Mouse (Mus musculus) heart, embryonic 13.5 days (tissue): ENCODE measurements around the gene Trim47. TPM values are rescaled to one million over a fixed set of nuclear protein-coding genes. Genes with fewer than 3 reads are reported as not detected.
A peak's percentile ranks its signal among the peaks of the same experiment; 100 is the strongest.
"Not testable (repeated sequence)": the region's sequence is repeated elsewhere in the genome, so short reads cannot be mapped to it uniquely, and the experiment has no call there.

Experiments
- ATAC-seq: fragments of 200-750 bp; cut with Nextera tagmentation; 2 replicates; pipeline ENCODE4 v1.8.0; 2017; ENCODE audit warnings: moderate TSS enrichment; ENCODE audit not compliant: insufficient number of reproducible peaks, low FRiP score, low TSS enrichment; ENCODE audit errors: extremely low read depth
- H3K27ac ChIP-seq: fragments of 300-500 bp; sonication (generic); replicated peaks from 2 replicates; pipeline ENCODE4 v1.5.1; 2015; ENCODE audit warnings: moderate library complexity, mild to moderate bottlenecking, inconsistent platforms
- H3K27me3 ChIP-seq: fragments of 300-500 bp; sonication (generic); replicated peaks from 2 replicates; pipeline ENCODE4 v1.6.1; 2015; ENCODE audit warnings: mild to moderate bottlenecking, inconsistent platforms
- H3K36me3 ChIP-seq: fragments of 300-500 bp; sonication (generic); 2 replicates; pipeline ENCODE4 v1.6.1; 2015; ENCODE audit warnings: mild to moderate bottlenecking, inconsistent platforms
- H3K4me1 ChIP-seq: fragments of 300-500 bp; sonication (generic); 2 replicates; pipeline ENCODE4 v1.6.1; 2015; ENCODE audit warnings: inconsistent platforms
- H3K4me2 ChIP-seq: fragments of 300-500 bp; sonication (generic); 2 replicates; pipeline ENCODE4 v1.6.1; 2015; ENCODE audit warnings: inconsistent platforms, mild to moderate bottlenecking, moderate library complexity
- H3K4me3 ChIP-seq: fragments of 300-500 bp; sonication (generic); 2 replicates; pipeline ENCODE4 v1.5.1; 2015; ENCODE audit warnings: moderate library complexity, mild to moderate bottlenecking, inconsistent platforms
- H3K9ac ChIP-seq: fragments of 300-500 bp; sonication (generic); 2 replicates; pipeline ENCODE4 v1.6.1; 2015; ENCODE audit warnings: inconsistent platforms, mild to moderate bottlenecking, moderate library complexity
- H3K9me3 ChIP-seq: fragments of 300-500 bp; sonication (generic); 2 replicates; pipeline ENCODE4 v1.6.1; 2016; ENCODE audit warnings: inconsistent platforms
- WGBS: fragments of 180-500 bp; shearing (Covaris S2); methylation state at CpG from one replicate; pipeline ENCODE4 v1.1.7; 2015; ENCODE audit warnings: mixed read lengths; 5-methylcytosine and 5-hydroxymethylcytosine counted together
- polyA plus RNA-seq: library from polyadenylated mRNA; unstranded; fragments of >200 nt; fragmentation: Nextera tagmentation; extraction: Ambion mirVana; gene quantifications from 2 replicates; pipeline ENCODE4 v1.2.1, GENCODE M21; 2015

The Trim47 gene
- polyA plus RNA-seq, 1 experiment from 2014 or later: 46.1 TPM

DNA sequence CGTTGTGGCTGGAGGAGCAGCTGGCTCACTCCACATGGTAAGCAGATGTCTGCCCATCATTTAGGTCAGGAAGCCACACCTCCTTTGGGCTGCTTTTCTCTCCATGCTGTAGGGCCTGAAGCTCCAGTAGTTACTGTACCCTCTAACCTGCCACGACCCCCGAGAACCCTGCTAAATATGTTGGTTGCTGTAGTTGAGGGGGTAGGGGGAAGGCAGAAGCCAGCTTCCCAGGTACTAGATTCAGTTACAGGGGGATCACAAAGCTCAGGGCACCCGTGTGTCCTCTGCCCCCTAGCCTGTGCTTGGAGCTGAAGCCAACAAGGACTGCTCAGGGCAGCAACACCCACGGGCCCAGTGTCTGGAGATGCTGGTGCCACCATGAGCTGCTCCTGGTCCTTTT, 6.5 kb upstream of the Trim47 start:
- Histone ChIP-seq H3K4me2 (no peak overlapping the region), H3K27ac (no peak overlapping the region), H3K27me3 (no peaks in the 10 kb centered on the region), H3K9ac (peak overlapping the region; percentile 33; the same call in 1 of the 2 replicates), H3K4me1 (peaks cover 32% of the 10 kb centered on the region), H3K4me3 (no peak overlapping the region), H3K36me3 (peaks cover 51% of the 10 kb centered on the region), H3K9me3 (no peaks in the 10 kb centered on the region)
- WGBS: 70% methylated on average over 5 of the region's 5 CpGs
- no peak for ATAC-seq

DNA sequence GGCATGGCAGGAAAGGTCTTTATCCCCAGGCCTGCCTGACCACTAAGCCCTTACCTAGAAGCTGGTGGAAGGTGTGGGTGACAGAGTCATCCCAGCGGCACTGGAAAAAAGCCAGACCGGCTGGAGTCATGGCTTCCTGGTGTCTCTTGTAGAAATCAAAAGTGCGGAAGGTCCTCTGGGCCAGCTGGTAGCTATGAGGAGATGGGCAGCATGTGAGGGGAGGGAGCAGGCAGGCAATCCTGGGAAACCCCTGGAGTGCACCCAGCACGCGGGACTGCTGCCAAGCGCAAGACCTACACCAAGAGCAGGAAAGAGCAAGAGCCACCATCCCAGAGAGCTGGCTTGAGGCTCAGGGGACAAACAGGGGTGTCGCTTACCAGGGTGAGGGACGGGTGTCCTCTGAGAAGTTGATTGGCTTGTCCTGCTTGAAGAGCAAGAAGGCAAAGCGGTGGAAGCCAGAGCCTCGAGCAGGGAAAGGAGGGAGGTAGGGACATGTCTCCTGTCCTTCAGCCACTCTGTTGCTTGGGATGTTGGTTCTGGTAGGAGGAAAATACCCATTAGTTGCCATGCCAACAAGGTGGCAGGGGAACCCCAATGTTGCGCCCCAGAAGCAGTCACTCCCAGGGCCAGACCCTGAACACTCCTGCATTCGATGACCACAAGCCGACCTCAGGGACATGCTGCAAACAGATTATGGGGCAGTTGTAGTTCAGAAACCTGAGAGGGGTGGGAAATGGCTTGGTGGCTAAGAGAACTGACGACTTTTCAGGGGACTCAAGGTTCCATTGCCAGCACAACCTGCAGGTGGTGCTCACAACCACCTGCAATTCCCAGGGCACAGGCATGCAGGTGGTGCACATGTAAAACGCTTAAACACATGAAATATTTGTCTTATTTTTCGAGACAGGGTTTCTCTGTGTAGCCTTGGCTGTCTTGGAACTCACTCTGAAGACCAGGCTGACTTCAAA, 5.6 kb upstream of the Trim47 start:
- Histone ChIP-seq H3K4me2 (no peak overlapping the region), H3K4me1 (peaks cover 32% of the 10 kb centered on the region), H3K4me3 (no peak overlapping the region), H3K9me3 (no peaks in the 10 kb centered on the region), H3K36me3 (peaks cover 51% of the 10 kb centered on the region), H3K27ac (no peak overlapping the region), H3K27me3 (no peaks in the 10 kb centered on the region), H3K9ac (no peak overlapping the region)
- WGBS: 81% methylated on average over 16 of the region's 16 CpGs
- no peak for ATAC-seq

DNA sequence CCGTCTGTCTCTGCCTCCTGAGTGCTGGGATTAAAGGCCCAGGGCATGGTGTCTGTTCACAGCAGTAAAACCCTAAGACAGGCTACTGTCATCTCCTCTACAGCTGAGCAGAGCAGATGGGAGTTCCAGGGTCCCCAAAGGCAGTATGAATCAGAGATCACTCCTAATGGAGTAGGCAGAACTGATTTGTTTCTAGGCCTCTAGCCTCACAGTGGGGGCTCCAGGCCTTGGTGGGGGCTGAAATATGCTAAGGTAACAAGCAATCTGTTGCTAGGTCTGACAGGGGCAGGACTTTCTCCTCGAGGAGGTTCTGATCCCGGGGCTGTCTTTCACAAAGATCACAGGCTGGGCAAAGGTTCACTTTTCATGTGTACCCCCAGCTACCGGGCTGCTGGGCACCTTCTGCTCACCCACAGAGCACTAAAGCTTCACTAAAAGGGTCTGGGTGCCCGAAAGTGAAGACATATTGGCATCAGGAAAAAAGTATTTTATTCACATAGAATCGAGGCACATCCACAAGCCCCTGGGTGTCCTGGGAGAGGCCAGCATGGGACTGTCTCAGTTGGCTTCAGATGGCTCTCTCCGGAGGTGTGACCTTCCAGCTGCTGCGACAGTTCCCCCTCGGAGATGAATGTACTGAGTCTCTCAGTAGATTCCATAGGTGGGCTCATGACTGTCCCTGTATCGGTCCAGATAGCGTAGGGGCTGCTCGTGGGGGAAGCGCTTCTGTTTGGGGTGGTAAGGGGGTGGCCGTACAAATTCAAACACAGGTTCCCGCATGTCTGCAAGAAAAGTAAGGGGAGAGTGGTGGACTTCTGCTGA, 4.5 kb upstream of the Trim47 start:
- Histone ChIP-seq H3K36me3 (peaks cover 57% of the 10 kb centered on the region), H3K4me1 (peaks cover 38% of the 10 kb centered on the region), H3K4me2 (peak overlapping the region; percentile 79), H3K27ac (peak overlapping the region; percentile 96), H3K27me3 (no peaks in the 10 kb centered on the region), H3K9ac (peak overlapping the region; percentile 90), H3K9me3 (no peaks in the 10 kb centered on the region), H3K4me3 (peak overlapping the region; percentile 73)
- 77% methylated on average over 15 of the region's 15 CpGs for WGBS
- ATAC-seq: no peak

DNA sequence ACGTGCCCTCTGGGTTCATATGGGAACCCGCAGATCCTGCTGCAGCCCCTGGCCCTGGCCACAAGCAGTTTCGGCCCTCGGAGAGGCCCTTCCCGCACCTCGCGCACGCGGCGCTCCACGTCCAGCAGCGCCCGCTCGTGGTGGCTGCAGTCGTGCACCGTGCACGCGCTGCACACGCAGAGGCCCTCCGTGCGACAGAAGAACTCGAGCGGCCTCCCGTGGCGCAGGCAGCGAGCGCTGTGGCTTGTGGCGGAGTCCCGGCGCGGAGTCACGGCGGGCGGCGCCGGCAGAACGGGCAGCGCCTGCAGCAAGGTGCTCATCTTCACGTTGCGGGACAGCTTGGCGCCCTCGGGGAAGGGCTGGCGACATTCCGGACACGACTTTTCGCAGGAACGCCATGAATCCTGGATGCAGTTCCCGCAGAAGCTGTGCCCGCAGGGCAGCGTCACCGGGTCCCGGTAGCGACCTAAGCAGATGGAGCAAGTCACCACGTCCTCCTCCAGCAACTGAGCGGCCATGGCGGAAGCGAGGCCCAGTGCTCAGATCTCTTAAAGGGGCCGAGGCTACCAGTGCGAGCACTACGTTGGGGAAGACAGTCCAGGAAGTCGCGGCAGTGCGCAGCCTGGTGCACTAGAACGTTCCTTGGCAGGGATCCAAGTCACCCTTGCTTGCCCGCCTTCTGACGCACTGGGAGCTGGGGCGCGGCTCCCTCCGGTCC, 3.6 kb upstream of the Trim47 start, which contains the start of gene Trim65:
Gene Trim65 (minus strand): TSS at position 641 of the 718 bp plus-strand sequence.
- under 1% methylated on average over 69 of the region's 69 CpGs for WGBS
- ATAC-seq: peak; percentile 59
- H3K4me1 ChIP-seq: peaks cover 38% of the 10 kb centered on the region
- peak within 1 kb of the TSS; percentile 90 for H3K9ac ChIP-seq
- H3K4me2 ChIP-seq: peak within 1 kb of the TSS; percentile 79
- H3K27ac ChIP-seq: peak within 1 kb of the TSS; percentile 96
- H3K9me3 ChIP-seq: no peaks in the 10 kb centered on the region
- H3K27me3 ChIP-seq: no peaks in the 10 kb centered on the region
- peak within 1 kb of the TSS; percentile 73 for H3K4me3 ChIP-seq
- peaks cover 59% of the 10 kb centered on the region for H3K36me3 ChIP-seq

GRCm38 (mm10) chr11:116129993-116130487, 3.0 kb upstream of the Trim47 start:
- Histone ChIP-seq H3K4me2 (peak overlapping the region; percentile 79), H3K36me3 (peaks cover 59% of the 10 kb centered on the region), H3K9me3 (no peaks in the 10 kb centered on the region), H3K27me3 (no peaks in the 10 kb centered on the region), H3K27ac (peak overlapping the region; percentile 96), H3K4me3 (peak overlapping the region; percentile 73), H3K4me1 (peaks cover 38% of the 10 kb centered on the region), H3K9ac (peak overlapping the region; percentile 90)
- ATAC-seq: no peak
- WGBS: 38% methylated on average over 8 of the region's 8 CpGs

GRCm38 (mm10) chr11:116129091-116129790, 2.2 kb upstream of the Trim47 start:
- no peaks in the 10 kb centered on the region for H3K9me3 ChIP-seq
- peaks cover 38% of the 10 kb centered on the region for H3K4me1 ChIP-seq
- H3K36me3 ChIP-seq: peaks cover 56% of the 10 kb centered on the region
- ATAC-seq: no peak
- H3K4me3 ChIP-seq: no peak overlapping the region
- H3K9ac ChIP-seq: peak overlapping the region; percentile 90
- H3K27ac ChIP-seq: no peak overlapping the region; the same call in 1 of the 2 replicates
- no peaks in the 10 kb centered on the region for H3K27me3 ChIP-seq
- WGBS: 80% methylated on average over 9 of the region's 9 CpGs
- peak overlapping the region; percentile 79 for H3K4me2 ChIP-seq

DNA sequence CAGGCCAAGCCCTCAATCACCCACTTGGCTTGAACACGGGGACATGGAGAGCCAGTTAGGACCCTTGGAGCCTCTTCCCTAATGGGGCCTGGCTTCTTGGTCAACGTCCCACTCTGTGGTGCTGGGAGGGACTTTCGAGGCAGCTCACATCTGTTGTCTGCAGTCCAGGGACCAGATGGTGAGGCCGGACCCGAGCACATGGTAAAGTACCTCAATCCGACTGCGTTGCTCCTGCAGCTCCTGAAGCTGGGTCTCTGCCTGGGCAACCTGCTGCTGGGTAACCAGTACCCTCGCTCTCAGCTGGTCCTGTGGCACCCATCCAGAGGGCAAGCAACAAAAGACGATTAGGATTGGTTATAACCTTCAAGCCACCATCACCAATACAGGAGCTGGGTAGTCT, 976 bp upstream of the Trim47 start:
- H3K36me3 ChIP-seq: peaks cover 55% of the 10 kb centered on the region

DNA sequence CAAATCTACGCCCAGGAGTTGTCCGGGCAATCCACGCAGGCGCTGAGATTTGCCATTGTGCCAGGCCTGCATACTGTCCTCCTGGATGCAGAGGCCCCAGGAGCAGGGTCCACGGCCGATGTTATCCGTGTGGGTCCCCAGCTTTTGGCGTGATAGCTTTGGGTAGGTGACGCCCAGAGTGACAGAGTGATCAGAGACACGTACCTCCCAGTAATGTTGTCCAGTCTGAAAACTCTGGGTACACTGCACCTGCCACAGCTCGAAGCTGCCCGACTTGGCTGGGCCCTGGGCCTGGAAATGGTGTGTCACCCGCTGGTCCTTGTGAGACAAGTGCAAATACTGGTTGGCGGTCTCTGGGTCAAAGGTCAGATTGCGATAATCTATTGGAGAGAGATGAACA, 749 bp downstream of the Trim47 start:
- no peaks in the 10 kb centered on the region for H3K9me3 ChIP-seq
- H3K4me1 ChIP-seq: peaks cover 31% of the 10 kb centered on the region
- ATAC-seq: no peak
- WGBS: 93% methylated on average over 15 of the region's 15 CpGs
- H3K9ac ChIP-seq: no peak overlapping the region
- no peak overlapping the region for H3K27ac ChIP-seq
- H3K4me2 ChIP-seq: no peak overlapping the region
- no peaks in the 10 kb centered on the region for H3K27me3 ChIP-seq
- no peak overlapping the region for H3K4me3 ChIP-seq
- peaks cover 52% of the 10 kb centered on the region for H3K36me3 ChIP-seq

More for the DNA sequence above, 976 bp upstream of the Trim47 start:
- H3K27ac ChIP-seq: peak overlapping the region; percentile 73
- H3K4me3 ChIP-seq: no peak overlapping the region
- no peaks in the 10 kb centered on the region for H3K9me3 ChIP-seq
- ATAC-seq: no peak
- H3K27me3 ChIP-seq: no peaks in the 10 kb centered on the region
- 82% methylated on average over 9 of the region's 9 CpGs for WGBS
- peaks cover 38% of the 10 kb centered on the region for H3K4me1 ChIP-seq
- H3K4me2 ChIP-seq: peak overlapping the region; percentile 49; the same call in 1 of the 2 replicates
- peak overlapping the region; percentile 65 for H3K9ac ChIP-seq

GRCm38 (mm10) chr11:116121731-116122245, 5.2 kb downstream of the Trim47 start:
- not testable (repeated sequence) for H3K9me3 ChIP-seq, H3K4me1 ChIP-seq
- 91% methylated on average over 8 of the region's 8 CpGs for WGBS

GRCm38 (mm10) chr11:116117819-116118218, 9.2 kb downstream of the Trim47 start:
- no peak overlapping the region for H3K4me2 ChIP-seq
- no peak overlapping the region for H3K4me3 ChIP-seq
- H3K36me3 ChIP-seq: peaks cover 21% of the 10 kb centered on the region
- 0 out of 2 replicates have a peak, but pooled peaks cover 3% of the 10 kb centered on the region for H3K9me3 ChIP-seq
- H3K27me3 ChIP-seq: no peaks in the 10 kb centered on the region
- H3K4me1 ChIP-seq: no peaks in the 10 kb centered on the region
- H3K9ac ChIP-seq: no peak overlapping the region
- no peak overlapping the region for H3K27ac ChIP-seq
- ATAC-seq: no peak

More at GRCm38 (mm10) chr11:116121731-116122245, 5.2 kb downstream of the Trim47 start:
- not testable (repeated sequence) for H3K9ac ChIP-seq, H3K4me3 ChIP-seq, ATAC-seq, H3K27me3 ChIP-seq, H3K27ac ChIP-seq, H3K4me2 ChIP-seq
- H3K36me3 ChIP-seq: peaks cover 57% of the 10 kb centered on the region
